Mouse (Mus musculus) mouse trophoblast stem cell (cell line): ENCODE data around the gene Ifitm6.
"Not testable (repeated sequence)": the region's sequence is repeated elsewhere in the genome, so short reads cannot be mapped to it uniquely, and the experiment has no call there.

Experiments
- in situ Hi-C, 2 experiments: fragments of 300-500 bp; cut with MseI, MboI; formaldehyde crosslinking; loops; 2 replicates in 1 of 2; 3 replicates in 1 of 2; pipeline ENCODE4 v1.15.1; 2025

The Ifitm6 gene

GRCm38 (mm10) chr7:140973396-140974165 lies 44.1 kb downstream of the Ifitm6 start:
- in situ Hi-C loops, result no loop called here

- in situ Hi-C loops, result no loop called here
These were observed 46.1 kb downstream of the Ifitm6 start for GRCm38 (mm10) chr7:140971479-140972171.

- in situ Hi-C loops, result no loop called here
These were observed 46.8 kb downstream of the Ifitm6 start for GRCm38 (mm10) chr7:140970931-140971330.

- in situ Hi-C loops, result not testable (repeated sequence)
These were observed 49.0 kb downstream of the Ifitm6 start for GRCm38 (mm10) chr7:140968710-140969109.

GRCm38 (mm10) chr7:140967862-140968591 lies 49.7 kb downstream of the Ifitm6 start:
- in situ Hi-C loops, result no loop called here

- in situ Hi-C loops, result no loop called here
These were observed 50.8 kb downstream of the Ifitm6 start, which contains the start of gene Ifitm1 for GRCm38 (mm10) chr7:140966921-140967320. TSS of gene Ifitm1 (plus strand) at chr7:140967221.
